Mouse (Mus musculus) limb, embryonic 12.5 days (tissue): Measurements from ENCODE around the gene 9130230L23Rik. TPM values are rescaled to one million over a fixed set of nuclear protein-coding genes. Genes with fewer than 3 reads are reported as not detected.

Experiments
- ATAC-seq: fragments of 200-750 bp; cut with Nextera tagmentation; 2 replicates; pipeline ENCODE4 v1.8.0; 2017; ENCODE audit warnings: low read depth, moderate TSS enrichment; ENCODE audit not compliant: insufficient number of reproducible peaks, insufficient read depth, low FRiP score, low TSS enrichment
- H3K27ac ChIP-seq: fragments of 300-500 bp; sonication (generic); 2 replicates; pipeline ENCODE4 v1.5.1; 2016; ENCODE audit warnings: mild to moderate bottlenecking, moderate library complexity
- H3K27me3 ChIP-seq: fragments of 300-500 bp; sonication (generic); 2 replicates; pipeline ENCODE4 v1.6.1; 2016; ENCODE audit warnings: mild to moderate bottlenecking, moderate library complexity
- H3K36me3 ChIP-seq: fragments of 300-500 bp; sonication (generic); 2 replicates; pipeline ENCODE4 v1.6.1; 2016; ENCODE audit warnings: mild to moderate bottlenecking, moderate library complexity
- H3K4me1 ChIP-seq: fragments of 300-500 bp; sonication (generic); replicated peaks from 2 replicates; pipeline ENCODE4 v1.6.1; 2016
- H3K4me2 ChIP-seq: fragments of 300-500 bp; sonication (generic); 2 replicates; pipeline ENCODE4 v1.6.1; 2016; ENCODE audit warnings: mild to moderate bottlenecking, moderate library complexity
- H3K4me3 ChIP-seq: fragments of 300-500 bp; sonication (generic); replicated peaks from 2 replicates; pipeline ENCODE4 v1.5.1; 2016; ENCODE audit warnings: mild to moderate bottlenecking
- H3K9ac ChIP-seq: fragments of 300-500 bp; sonication (generic); replicated peaks from 2 replicates; pipeline ENCODE4 v1.6.1; 2016; ENCODE audit warnings: mild to moderate bottlenecking, moderate library complexity
- H3K9me3 ChIP-seq: fragments of 300-500 bp; sonication (generic); 2 replicates; pipeline ENCODE4 v1.6.1; 2016; ENCODE audit warnings: mild to moderate bottlenecking, moderate library complexity
- WGBS: fragments of 180-500 bp; shearing (Covaris S2); methylation state at CpG from one replicate; pipeline ENCODE4 v1.1.7; 2016; 5-methylcytosine and 5-hydroxymethylcytosine counted together
- polyA plus RNA-seq: library from polyadenylated mRNA; unstranded; fragments of >200 nt; fragmentation: Nextera tagmentation; extraction: Ambion mirVana; gene quantifications from 2 replicates; pipeline ENCODE4 v1.2.1, GENCODE M21; 2016

The 9130230L23Rik gene
- 0.28 TPM in 1 of 2 replicates, not detected in the other for polyA plus RNA-seq

GRCm38 (mm10) chr5:66004134-66004925 lies at the start of gene 9130230L23Rik:
9130230L23Rik (minus strand) TSS chr5:66004285.
- no peak for ATAC-seq
- Histone ChIP-seq H3K4me2 (no peak within 1 kb of the TSS), H3K27me3 (peaks cover 4% of the 10 kb centered on the region; the same call in 1 of the 2 replicates), H3K4me1 (peaks cover 15% of the 10 kb centered on the region), H3K9ac (no peak within 1 kb of the TSS), H3K27ac (no peak within 1 kb of the TSS), H3K36me3 (no peaks in the 10 kb centered on the region), H3K4me3 (no peak within 1 kb of the TSS), H3K9me3 (no peaks in the 10 kb centered on the region)
- WGBS: 78% methylated on average over 14 of the region's 14 CpGs

- no peak overlapping the region for H3K4me2 ChIP-seq
- ATAC-seq: no peak
Observed at GRCm38 (mm10) chr5:66052777-66053548, 48.9 kb upstream of the 9130230L23Rik start.

GRCm38 (mm10) chr5:66050841-66051240 lies 46.8 kb upstream of the 9130230L23Rik start:
- no peaks in the 10 kb centered on the region for H3K27me3 ChIP-seq
- no peak overlapping the region for H3K4me2 ChIP-seq
- no peak overlapping the region for H3K4me3 ChIP-seq
- ATAC-seq: no peak
- H3K36me3 ChIP-seq: no peaks in the 10 kb centered on the region
- peaks cover 5% of the 10 kb centered on the region for H3K4me1 ChIP-seq
- WGBS: 73% methylated on average over 5 of the region's 5 CpGs
- no peaks in the 10 kb centered on the region for H3K9me3 ChIP-seq
- no peak overlapping the region for H3K27ac ChIP-seq
- no peak overlapping the region for H3K9ac ChIP-seq

More at GRCm38 (mm10) chr5:66052777-66053548, 48.9 kb upstream of the 9130230L23Rik start:
- Histone ChIP-seq H3K27me3 (no peaks in the 10 kb centered on the region), H3K36me3 (no peaks in the 10 kb centered on the region), H3K27ac (no peak overlapping the region), H3K4me1 (peaks cover 5% of the 10 kb centered on the region), H3K9ac (no peak overlapping the region), H3K4me3 (no peak overlapping the region), H3K9me3 (no peaks in the 10 kb centered on the region)
- WGBS: 85% methylated on average over 20 of the region's 20 CpGs

- H3K9me3 ChIP-seq: no peaks in the 10 kb centered on the region
- WGBS: 76% methylated on average over 3 of the region's 3 CpGs
- no peak overlapping the region for H3K9ac ChIP-seq
- no peaks in the 10 kb centered on the region for H3K36me3 ChIP-seq
- H3K27ac ChIP-seq: no peak overlapping the region
- ATAC-seq: no peak
- no peak overlapping the region for H3K4me3 ChIP-seq
- H3K27me3 ChIP-seq: no peaks in the 10 kb centered on the region
- no peaks in the 10 kb centered on the region for H3K4me1 ChIP-seq
- no peak overlapping the region for H3K4me2 ChIP-seq
Observed at GRCm38 (mm10) chr5:66046356-66046755, 42.3 kb upstream of the 9130230L23Rik start.

- no peaks in the 10 kb centered on the region for H3K4me1 ChIP-seq
- no peak overlapping the region for H3K27ac ChIP-seq
- ATAC-seq: no peak
- 79% methylated on average over 3 of the region's 3 CpGs for whole genome bisulfite sequencing
- no peaks in the 10 kb centered on the region for H3K36me3 ChIP-seq
- H3K4me2 ChIP-seq: no peak overlapping the region
- H3K9ac ChIP-seq: no peak overlapping the region
- H3K27me3 ChIP-seq: no peaks in the 10 kb centered on the region
- H3K4me3 ChIP-seq: no peak overlapping the region
- no peaks in the 10 kb centered on the region for H3K9me3 ChIP-seq
Observed at GRCm38 (mm10) chr5:66043897-66044296, 39.8 kb upstream of the 9130230L23Rik start.

GRCm38 (mm10) chr5:66042651-66043340 lies 38.7 kb upstream of the 9130230L23Rik start:
- H3K4me2 ChIP-seq: no peak overlapping the region
- WGBS: 70% methylated on average over 10 of the region's 10 CpGs
- ATAC-seq: no peak
- no peaks in the 10 kb centered on the region for H3K36me3 ChIP-seq
- H3K9ac ChIP-seq: no peak overlapping the region
- H3K4me3 ChIP-seq: no peak overlapping the region
- H3K27me3 ChIP-seq: no peaks in the 10 kb centered on the region
- H3K9me3 ChIP-seq: no peaks in the 10 kb centered on the region
- no peak overlapping the region for H3K27ac ChIP-seq
- no peaks in the 10 kb centered on the region for H3K4me1 ChIP-seq

- no peak for ATAC-seq
- peaks cover 4% of the 10 kb centered on the region; the same call in 1 of the 2 replicates for H3K27me3 ChIP-seq
- 0 out of 2 replicates have a peak, but pooled peaks cover 7% of the 10 kb centered on the region for H3K4me1 ChIP-seq
- H3K36me3 ChIP-seq: no peaks in the 10 kb centered on the region
- no peak overlapping the region for H3K4me2 ChIP-seq
- H3K9me3 ChIP-seq: no peaks in the 10 kb centered on the region
- H3K27ac ChIP-seq: no peak overlapping the region
- H3K9ac ChIP-seq: no peak overlapping the region
- 80% methylated on average over 7 of the region's 7 CpGs for WGBS
- H3K4me3 ChIP-seq: no peak overlapping the region
Observed at GRCm38 (mm10) chr5:66040744-66041279, 36.7 kb upstream of the 9130230L23Rik start.

- H3K9me3 ChIP-seq: no peaks in the 10 kb centered on the region
- H3K9ac ChIP-seq: no peak overlapping the region
- H3K27ac ChIP-seq: no peak overlapping the region
- no peak overlapping the region for H3K4me3 ChIP-seq
- no peak overlapping the region for H3K4me2 ChIP-seq
- no peak for ATAC-seq
- H3K36me3 ChIP-seq: no peaks in the 10 kb centered on the region
- WGBS: 81% methylated on average over 2 of the region's 2 CpGs
- H3K4me1 ChIP-seq: 0 out of 2 replicates have a peak, but pooled peaks cover 7% of the 10 kb centered on the region
- peaks cover 4% of the 10 kb centered on the region; the same call in 1 of the 2 replicates for H3K27me3 ChIP-seq
Observed at GRCm38 (mm10) chr5:66039813-66040212, 35.7 kb upstream of the 9130230L23Rik start.

- no peaks in the 10 kb centered on the region for H3K36me3 ChIP-seq
- 0 out of 2 replicates have a peak, but pooled peaks cover 7% of the 10 kb centered on the region for H3K4me1 ChIP-seq
- no peak overlapping the region for H3K4me3 ChIP-seq
- H3K9me3 ChIP-seq: no peaks in the 10 kb centered on the region
- no peak overlapping the region for H3K9ac ChIP-seq
- no peak overlapping the region for H3K4me2 ChIP-seq
- ATAC-seq: no peak
- H3K27ac ChIP-seq: no peak overlapping the region
- WGBS: 78% methylated on average over 6 of the region's 6 CpGs
- peaks cover 4% of the 10 kb centered on the region; the same call in 1 of the 2 replicates for H3K27me3 ChIP-seq
Observed at GRCm38 (mm10) chr5:66037066-66037465, 33.0 kb upstream of the 9130230L23Rik start.

- no peak overlapping the region for H3K9ac ChIP-seq
- no peaks in the 10 kb centered on the region for H3K36me3 ChIP-seq
- H3K27me3 ChIP-seq: peaks cover 4% of the 10 kb centered on the region; the same call in 1 of the 2 replicates
- H3K27ac ChIP-seq: no peak overlapping the region
- no peak for ATAC-seq
- H3K4me3 ChIP-seq: no peak overlapping the region
- WGBS: 49% methylated on average over 7 of the region's 7 CpGs
- H3K4me1 ChIP-seq: 0 out of 2 replicates have a peak, but pooled peaks cover 7% of the 10 kb centered on the region
- H3K4me2 ChIP-seq: no peak overlapping the region
- no peaks in the 10 kb centered on the region for H3K9me3 ChIP-seq
Observed at GRCm38 (mm10) chr5:66036440-66037054, 32.5 kb upstream of the 9130230L23Rik start.
